In genomic region chr4:128397804-128398203, GRCm38 (mm10) we compare ENCODE assay signal across 17 mouse cellular contexts.
DNase-seq lines count a peak whose midpoint lies in the region; ATAC-seq and TF ChIP-seq lines count a peak whose summit lies in the region.
"Had no signal": no experiment of that assay in that cellular context is flagged by ENCODE, and none has a peak within 500 bp of the region (broad histone marks: within the 10 kb centered on the region; RNA-seq: fewer than 3 reads in every experiment).

No protein-coding gene starts in this region.

- H3K9me3 ChIP-seq in midbrain, embryonic 10.5 days (replicated peaks), result no peaks in the 10 kb centered on the region
- H3K9me3 ChIP-seq in midbrain, embryonic 15.5 days, result no peaks in the 10 kb centered on the region
- H3K9me3 ChIP-seq in lung, postnatal 0 days (ENCODE audit: low read length), result no peaks in the 10 kb centered on the region
- H3K9me3 ChIP-seq in neural tube, embryonic 15.5 days (replicated peaks), result no peaks in the 10 kb centered on the region
- H3K9me3 ChIP-seq: forebrain, embryonic 12.5 days; heart, embryonic 15.5 days; hindbrain, embryonic 15.5 days; liver, embryonic 15.5 days; neural tube, embryonic 12.5 days had no signal

- H3K4me3 ChIP-seq in cerebellum, adult 2 months (replicated peaks; ENCODE audit: insufficient read depth, low read depth, low read length), result no peak overlapping the region
- no peak overlapping the region for H3K4me3 ChIP-seq in midbrain, embryonic 10.5 days
- H3K4me3 ChIP-seq in midbrain, embryonic 15.5 days, result no peak overlapping the region
- H3K4me3 ChIP-seq in lung, postnatal 0 days (ENCODE audit: low read depth, low read length), result no peak overlapping the region
- no peak overlapping the region for H3K4me3 ChIP-seq in neural tube, embryonic 15.5 days (replicated peaks)
- H3K4me3 ChIP-seq: forebrain, embryonic 12.5 days; heart, embryonic 15.5 days; hindbrain, embryonic 15.5 days; liver, embryonic 15.5 days; neural tube, embryonic 12.5 days had no signal

- H3K27me3 ChIP-seq in cerebellum, adult 2 months (ENCODE audit: control insufficient read depth, insufficient read depth, low read length), result no peaks in the 10 kb centered on the region; the same call in 1 of the 2 replicates
- 0 out of 2 replicates have a peak, but pooled peaks cover 13% of the 10 kb centered on the region for H3K27me3 ChIP-seq in midbrain, embryonic 10.5 days (ENCODE audit: low read depth, poor library complexity, severe bottlenecking)
- H3K27me3 ChIP-seq in midbrain, embryonic 15.5 days (replicated peaks), result no peaks in the 10 kb centered on the region
- no peaks in the 10 kb centered on the region for H3K27me3 ChIP-seq in lung, postnatal 0 days (replicated peaks; ENCODE audit: insufficient read depth, low read length)
- H3K27me3 ChIP-seq in neural tube, embryonic 15.5 days (replicated peaks), result no peaks in the 10 kb centered on the region
- H3K27me3 ChIP-seq: forebrain, embryonic 12.5 days; heart, embryonic 15.5 days; hindbrain, embryonic 15.5 days; liver, embryonic 15.5 days; neural tube, embryonic 12.5 days had no signal

- H3K4me2 ChIP-seq in midbrain, embryonic 15.5 days, result no peak overlapping the region
- H3K4me2 ChIP-seq in lung, postnatal 0 days (replicated peaks; ENCODE audit: low read depth, low read length), result no peak overlapping the region
- H3K4me2 ChIP-seq in neural tube, embryonic 15.5 days, result no peak overlapping the region
- H3K4me2 ChIP-seq: forebrain, embryonic 12.5 days; heart, embryonic 15.5 days; hindbrain, embryonic 15.5 days; liver, embryonic 15.5 days; neural tube, embryonic 12.5 days had no signal

- no peaks in the 10 kb centered on the region for H3K36me3 ChIP-seq in midbrain, embryonic 10.5 days
- 0 out of 2 replicates have a peak, but pooled peaks cover 2% of the 10 kb centered on the region for H3K36me3 ChIP-seq in midbrain, embryonic 15.5 days (replicated peaks)
- H3K36me3 ChIP-seq in lung, postnatal 0 days (ENCODE audit: insufficient read depth, low read length), result no peaks in the 10 kb centered on the region
- peaks cover 13% of the 10 kb centered on the region for H3K36me3 ChIP-seq in neural tube, embryonic 15.5 days
- H3K36me3 ChIP-seq: forebrain, embryonic 12.5 days; heart, embryonic 15.5 days; liver, embryonic 15.5 days had no signal

- TF ChIP-seq EP300 in lung, postnatal 0 days (IDR thresholded peaks at IDR 0.05), result no peak

- ATAC-seq in cerebellum, adult (ENCODE audit: insufficient number of reproducible peaks, low FRiP score, low TSS enrichment), result no peak
- ATAC-seq in midbrain, embryonic 15.5 days (replicated peaks), result no peak
- ATAC-seq in lung, postnatal 0 days, result no peak; the same call in 1 of the 2 replicates
- ATAC-seq in neural tube, embryonic 15.5 days (ENCODE audit: low FRiP score), result no peak
- ATAC-seq: midbrain, embryonic 16.5 days had no signal

- no peak for TF ChIP-seq POLR2A in cerebellum, adult 2 months (IDR thresholded peaks at IDR 0.05; ENCODE audit: borderline replicate concordance, insufficient read depth, low read length)

- 66% methylated on average over 7 of the region's 7 CpGs for WGBS in cerebellum, adult 2 months
- WGBS in midbrain, embryonic 10.5 days, result 84% methylated on average over 7 of the region's 7 CpGs
- 80% methylated on average over 7 of the region's 7 CpGs for WGBS in midbrain, embryonic 15.5 days
- 52% methylated on average over 7 of the region's 7 CpGs for WGBS in lung, postnatal 0 days
- 65% methylated on average over 7 of the region's 7 CpGs for WGBS in neural tube, embryonic 15.5 days

- TF ChIP-seq CTCF in cerebellum, adult 2 months (IDR thresholded peaks at IDR 0.05; ENCODE audit: borderline replicate concordance, insufficient read depth, low read depth, low read length), result no peak
- TF ChIP-seq CTCF in lung, postnatal 0 days (IDR thresholded peaks at IDR 0.05), result no peak

- peak; percentile 38 to 46 for DNase-seq in cerebellum, adult 2 months
- no peak for DNase-seq in midbrain, embryonic 10.5 days (ENCODE audit: low spot score)
- peak; percentile 22 for DNase-seq in lung, postnatal 0 days (ENCODE audit: low spot score)
- DNase-seq in thymus, postnatal 4 days, result no peak
- DNase-seq: adrenal gland, adult 2 months; kidney, adult 11 months; kidney, postnatal 14 days; thymus, postnatal 25 days had no signal

- peaks cover 31% of the 10 kb centered on the region for H3K4me1 ChIP-seq in cerebellum, adult 2 months (ENCODE audit: control insufficient read depth, insufficient read depth, low read length)
- peaks cover 29% of the 10 kb centered on the region for H3K4me1 ChIP-seq in midbrain, embryonic 10.5 days
- H3K4me1 ChIP-seq in midbrain, embryonic 15.5 days, result peaks cover 7% of the 10 kb centered on the region; the same call in 1 of the 2 replicates
- H3K4me1 ChIP-seq in lung, postnatal 0 days (ENCODE audit: insufficient read depth, low read depth, low read length), result no peaks in the 10 kb centered on the region
- peaks cover 30% of the 10 kb centered on the region for H3K4me1 ChIP-seq in neural tube, embryonic 15.5 days
- H3K4me1 ChIP-seq: liver, embryonic 15.5 days; neural tube, embryonic 12.5 days had no signal

- no peak overlapping the region for H3K9ac ChIP-seq in midbrain, embryonic 15.5 days
- H3K9ac ChIP-seq in lung, postnatal 0 days (replicated peaks; ENCODE audit: low read depth), result no peak overlapping the region
- no peak overlapping the region for H3K9ac ChIP-seq in neural tube, embryonic 15.5 days (replicated peaks)
- H3K9ac ChIP-seq: forebrain, embryonic 12.5 days; heart, embryonic 15.5 days; hindbrain, embryonic 15.5 days; liver, embryonic 15.5 days; neural tube, embryonic 12.5 days had no signal

- no peak overlapping the region for H3K27ac ChIP-seq in cerebellum, adult 2 months (ENCODE audit: insufficient read depth, low read length)
- peak overlapping the region; percentile 46; the same call in 1 of the 2 replicates for H3K27ac ChIP-seq in midbrain, embryonic 10.5 days (replicated peaks)
- H3K27ac ChIP-seq in midbrain, embryonic 15.5 days, result no peak overlapping the region
- no peak overlapping the region for H3K27ac ChIP-seq in lung, postnatal 0 days (ENCODE audit: low read length)
- peak overlapping the region; percentile 7 for H3K27ac ChIP-seq in neural tube, embryonic 15.5 days (replicated peaks)
- H3K27ac ChIP-seq: forebrain, embryonic 12.5 days; heart, embryonic 15.5 days; hindbrain, embryonic 15.5 days; liver, embryonic 15.5 days; neural tube, embryonic 12.5 days had no signal

Comparison
In these comparisons a context has a peak if more than half of its experiments do, and no peak if none do; other contexts are left out.
1. H3K27ac ChIP-seq: peak in midbrain, embryonic 10.5 days (single experiment) and neural tube, embryonic 15.5 days (single experiment); none in cerebellum, adult 2 months (single experiment), midbrain, embryonic 15.5 days (single experiment) and lung, postnatal 0 days (single experiment).
2. DNase-seq: peak in cerebellum, adult 2 months (2 of 2) and lung, postnatal 0 days (single experiment); none in midbrain, embryonic 10.5 days (single experiment) and thymus, postnatal 4 days (single experiment).